Mouse (Mus musculus): ENCODE measurements around the gene Dpp4. TPM values are rescaled to one million over a fixed set of nuclear protein-coding genes. Genes with fewer than 3 reads are reported as not detected.

Dpp4 gene
- total RNA-seq, 2 experiments from 2014 or later: 9.8 to 13.8 TPM

DNA sequence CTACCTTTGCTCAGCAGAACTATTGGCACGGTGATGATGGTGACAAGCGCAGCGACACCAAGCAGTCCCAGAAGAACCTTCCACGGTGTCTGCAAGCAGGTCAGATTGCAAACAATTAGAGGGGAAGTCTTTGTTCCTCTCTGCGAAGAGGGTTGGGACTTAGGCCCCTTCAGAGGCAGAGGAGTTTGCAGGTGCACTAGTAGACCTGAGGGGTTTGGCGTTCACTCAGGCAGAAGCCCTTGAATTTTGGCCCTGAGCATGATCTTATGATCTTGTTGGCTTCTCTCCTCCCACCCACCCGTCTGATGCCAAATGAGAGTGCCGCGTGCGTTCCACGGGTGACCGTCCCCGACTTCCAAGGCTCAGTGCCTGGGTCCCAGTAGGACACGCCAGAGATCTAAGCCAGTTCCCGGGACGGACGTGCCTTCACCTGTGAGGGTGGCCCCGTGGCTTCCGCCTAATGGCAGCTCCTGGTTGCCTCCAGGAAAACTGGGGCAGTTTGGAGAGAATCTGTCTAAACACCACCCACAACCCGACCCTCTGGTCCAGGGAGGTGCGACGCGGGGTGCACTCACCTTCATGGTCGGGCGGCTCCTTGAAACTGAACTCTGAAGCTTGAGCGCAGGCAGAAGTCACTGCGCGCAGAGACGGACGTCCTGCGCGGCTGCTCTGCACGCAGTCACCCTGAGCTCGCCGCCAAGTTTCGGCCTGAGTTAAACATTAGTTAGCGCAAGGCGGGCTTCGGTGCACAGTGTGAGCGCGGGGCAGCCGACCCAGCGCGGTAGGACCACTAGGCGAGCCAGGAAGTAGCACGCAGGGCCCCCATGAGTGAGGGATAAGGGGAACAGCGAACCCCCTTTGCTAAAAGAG, 585 bp downstream of the Dpp4 start:
- peak; percentile 68 for ATAC-seq (replicated peaks; ENCODE audit: poor library complexity)

DNA sequence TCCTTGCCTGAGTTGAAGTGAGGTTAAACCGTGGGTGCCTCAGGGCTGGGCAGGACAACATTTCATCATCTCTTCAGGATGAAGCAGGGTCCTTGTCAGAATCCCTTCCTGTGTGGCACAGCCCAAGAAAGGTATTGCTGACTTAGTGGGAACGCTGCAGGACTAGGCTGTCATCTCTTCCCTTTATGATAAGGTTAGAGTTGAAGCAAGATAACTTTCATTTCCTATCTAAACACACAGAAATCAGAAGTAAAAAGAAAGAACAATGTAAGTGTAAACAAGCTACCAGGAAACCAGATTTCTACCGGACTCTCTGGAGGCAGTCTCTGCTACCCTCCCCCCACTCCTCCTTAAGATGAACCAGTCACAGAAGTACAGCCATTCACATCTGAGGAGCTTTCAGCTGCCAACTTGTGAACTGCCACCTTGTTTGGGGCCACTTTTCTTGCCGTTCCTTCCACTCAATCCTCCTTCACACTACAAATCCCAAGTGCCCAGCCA, 3.3 kb downstream of the Dpp4 start:
- ATAC-seq (replicated peaks; ENCODE audit: poor library complexity): peak; percentile 6; the same call in 1 of the 2 replicates

DNA sequence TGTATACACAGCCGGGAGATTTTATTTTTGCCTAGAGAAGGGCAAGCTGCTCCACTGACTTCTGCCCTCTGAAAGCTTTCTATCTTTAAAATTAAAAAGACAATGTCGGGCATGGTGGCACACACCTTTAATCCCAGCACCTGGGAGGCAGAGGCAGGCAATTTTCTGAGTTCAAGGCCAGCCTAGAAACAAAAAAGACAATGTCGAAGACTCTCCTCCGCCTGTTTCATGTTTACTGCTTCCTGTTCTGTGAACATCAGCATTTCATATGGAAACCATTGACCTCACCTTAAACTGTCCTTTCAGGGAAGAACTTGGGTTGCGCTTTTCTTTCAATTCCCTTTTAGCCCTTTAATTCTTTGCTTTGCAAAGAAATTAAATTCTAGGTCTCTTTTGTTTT, 3.8 kb downstream of the Dpp4 start:
- no peak for ATAC-seq (replicated peaks; ENCODE audit: poor library complexity)

DNA sequence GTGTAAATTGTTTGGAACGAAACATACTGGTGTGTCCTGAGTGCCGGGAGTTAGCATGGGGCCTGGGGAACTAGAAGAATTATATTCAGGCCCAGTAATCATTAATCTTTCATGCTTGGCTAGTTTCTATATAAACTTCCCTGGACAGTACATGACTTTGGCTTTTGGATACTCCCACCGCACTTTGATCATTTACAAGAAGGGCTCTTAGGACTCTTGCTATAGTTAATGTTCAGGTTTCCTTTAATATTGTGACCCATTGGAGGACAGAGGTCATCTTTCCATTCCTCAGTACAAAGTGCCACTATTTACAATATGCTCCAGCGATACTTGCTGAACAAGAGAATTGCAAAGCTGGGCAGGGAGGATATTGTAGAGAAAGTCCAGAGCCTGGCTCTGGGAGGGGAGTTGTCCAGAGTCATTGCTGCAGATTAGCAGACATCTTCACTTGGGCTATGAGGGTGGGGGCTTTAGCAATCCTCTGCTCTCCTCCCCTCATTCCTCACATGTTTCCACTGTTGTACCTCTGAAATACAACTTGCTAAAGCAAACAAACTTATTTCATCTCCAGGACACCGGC, 8.4 kb downstream of the Dpp4 start:
- ATAC-seq (replicated peaks; ENCODE audit: poor library complexity): no peak

DNA sequence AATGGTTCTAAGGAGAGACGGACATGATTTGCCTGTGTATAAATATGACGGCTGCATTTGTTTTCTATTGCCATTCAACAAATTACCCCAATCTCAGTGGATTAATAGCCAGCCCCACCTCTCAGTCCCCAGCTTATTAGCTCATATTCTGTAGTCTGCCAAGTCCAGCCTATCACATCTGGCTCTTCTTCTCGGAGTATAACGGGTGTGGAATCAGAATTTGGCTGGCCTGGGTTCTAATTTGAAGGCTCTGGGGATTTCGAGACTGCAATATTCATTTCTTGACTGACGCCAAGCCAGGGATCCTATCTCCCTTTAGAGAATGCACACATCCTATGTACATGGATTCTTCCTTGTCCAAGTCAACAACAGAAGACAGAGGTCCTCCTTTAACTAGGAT, 11.0 kb downstream of the Dpp4 start:
- ATAC-seq (replicated peaks; ENCODE audit: poor library complexity): no peak

DNA sequence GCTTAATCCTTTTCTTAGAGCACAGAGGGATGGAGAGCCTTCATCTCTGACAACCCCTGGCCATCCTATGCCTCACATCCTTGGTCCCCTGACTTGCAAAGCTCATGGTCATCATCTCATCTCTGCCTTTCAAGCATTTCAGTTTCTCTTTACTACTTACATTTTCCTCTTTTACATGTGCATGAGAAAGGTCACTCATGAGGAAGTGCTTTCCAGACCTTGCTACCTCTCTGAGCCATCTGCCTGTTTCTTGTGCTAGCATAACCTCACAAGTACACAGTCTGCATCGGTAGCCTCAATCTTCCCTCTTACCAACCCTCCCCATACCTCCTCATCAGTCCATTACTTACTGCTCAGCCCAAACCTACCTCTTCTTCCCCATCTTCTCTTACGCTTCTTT, 12.2 kb downstream of the Dpp4 start:
- peak; percentile 37; the same call in 1 of the 2 replicates for ATAC-seq (replicated peaks; ENCODE audit: poor library complexity)

DNA sequence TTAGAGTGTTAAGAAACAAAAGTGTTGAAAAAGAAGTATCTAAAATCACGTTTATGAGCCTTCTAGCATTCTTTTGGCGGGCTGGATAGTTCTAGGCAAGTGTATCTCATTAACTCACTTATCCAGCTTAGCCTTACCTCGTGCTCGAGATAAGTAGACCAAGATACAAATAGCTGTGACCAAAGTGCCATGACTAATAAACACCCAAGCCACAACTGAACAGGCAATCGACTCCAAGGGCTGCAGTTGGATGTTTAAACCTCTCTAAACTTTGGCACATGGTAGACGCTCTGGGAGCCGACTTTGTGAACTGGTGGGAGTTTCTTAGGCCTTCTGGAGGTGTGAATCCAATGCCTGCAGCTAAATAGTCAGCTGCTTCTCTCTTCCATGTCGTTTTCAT, 12.7 kb downstream of the Dpp4 start:
- peak; percentile 36; the same call in 1 of the 2 replicates for ATAC-seq (replicated peaks; ENCODE audit: poor library complexity)

DNA sequence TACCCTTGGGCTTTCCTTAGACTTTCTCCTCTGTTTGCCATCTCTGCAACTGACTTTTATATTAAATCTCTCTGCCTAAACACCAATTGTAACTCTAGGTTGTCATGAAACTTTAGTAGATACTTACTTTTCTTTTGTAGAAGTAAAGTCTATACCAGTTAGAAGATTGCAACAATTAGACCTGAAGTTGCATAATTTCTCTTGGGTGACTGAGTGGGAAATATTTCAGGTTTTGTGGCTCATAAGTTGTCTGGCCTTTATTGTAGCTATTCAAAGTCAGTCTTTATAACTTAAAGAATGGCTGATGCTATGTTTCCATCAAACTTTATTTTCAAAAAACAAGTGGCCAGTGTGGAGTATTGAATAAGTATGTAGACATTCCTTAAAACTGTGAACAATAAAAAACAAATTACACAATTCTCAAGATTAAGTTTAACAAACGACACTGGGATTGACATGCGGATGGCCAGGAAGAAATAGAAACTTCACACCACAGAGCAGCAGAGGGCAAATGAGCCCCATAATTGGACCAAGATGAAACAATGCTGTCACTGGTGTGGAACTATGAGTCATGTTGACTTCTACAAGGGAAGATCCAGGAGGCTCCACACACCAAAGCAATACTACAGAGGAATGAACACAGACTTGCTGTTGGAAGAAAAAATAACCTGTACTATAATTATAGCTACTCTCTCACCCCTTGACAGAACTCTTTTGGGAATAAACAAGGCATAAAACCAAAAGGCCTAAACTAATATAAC, 13.7 kb downstream of the Dpp4 start:
- ATAC-seq (replicated peaks; ENCODE audit: poor library complexity): peak; percentile 58

DNA sequence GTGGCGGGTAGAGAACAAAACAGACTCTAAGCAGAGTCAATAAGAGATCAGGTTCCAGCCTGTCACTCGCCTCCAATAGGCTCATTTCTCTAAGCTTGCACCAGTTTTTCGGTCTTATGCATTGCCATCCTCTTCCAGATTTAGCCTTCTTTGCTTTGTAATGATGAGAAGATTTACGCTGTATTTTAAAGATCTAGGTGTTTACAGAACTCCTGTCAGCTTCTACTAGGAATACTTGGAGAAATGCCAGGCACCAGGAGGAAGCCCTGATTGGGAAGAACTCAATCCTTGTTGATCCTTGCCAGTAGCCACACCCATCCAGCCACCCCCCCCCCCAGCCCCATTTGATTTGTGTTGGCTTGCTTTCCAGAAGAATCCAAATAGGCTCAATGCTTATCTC, 14.4 kb downstream of the Dpp4 start:
- ATAC-seq (replicated peaks; ENCODE audit: poor library complexity): no peak

DNA sequence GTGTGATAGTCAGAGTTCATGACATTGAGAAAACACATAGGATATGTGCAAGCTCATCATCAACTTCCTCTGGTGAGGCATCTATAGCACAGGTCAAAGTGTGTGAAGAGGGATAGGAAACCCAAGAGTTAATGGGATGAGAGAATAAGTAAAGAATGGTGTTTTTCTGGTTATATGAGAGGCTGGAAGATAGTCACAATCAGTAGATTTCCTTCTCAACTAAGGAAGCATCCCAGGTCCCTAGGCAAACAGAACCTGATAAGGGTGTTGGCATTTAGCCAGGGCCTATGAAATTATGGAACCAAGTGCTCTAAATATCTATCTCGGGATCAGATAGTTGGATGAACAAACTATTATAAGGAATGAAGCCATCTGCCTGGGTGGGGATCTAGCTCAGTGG, 15.2 kb downstream of the Dpp4 start:
- no peak for ATAC-seq (replicated peaks; ENCODE audit: poor library complexity)

DNA sequence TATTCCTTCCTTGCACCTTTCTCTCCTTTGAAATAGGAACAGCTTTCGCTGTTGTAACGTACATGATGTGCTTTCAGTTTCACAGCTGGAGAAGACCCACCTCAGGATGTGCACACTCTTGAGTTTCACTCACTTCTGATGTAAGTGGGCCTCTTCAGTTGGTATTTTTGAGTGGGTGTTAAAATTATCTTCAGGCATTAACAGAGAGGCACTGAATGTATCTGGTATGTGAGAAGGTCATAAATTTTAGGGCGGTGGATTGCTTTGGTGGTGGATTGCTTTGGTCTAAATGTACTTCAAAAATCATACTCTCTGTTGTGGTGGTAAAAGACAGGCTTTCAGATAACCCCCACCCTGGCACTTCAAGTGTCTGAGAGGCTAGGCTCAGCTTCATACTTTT, 17.2 kb downstream of the Dpp4 start:
- no peak for ATAC-seq (replicated peaks; ENCODE audit: poor library complexity)

DNA sequence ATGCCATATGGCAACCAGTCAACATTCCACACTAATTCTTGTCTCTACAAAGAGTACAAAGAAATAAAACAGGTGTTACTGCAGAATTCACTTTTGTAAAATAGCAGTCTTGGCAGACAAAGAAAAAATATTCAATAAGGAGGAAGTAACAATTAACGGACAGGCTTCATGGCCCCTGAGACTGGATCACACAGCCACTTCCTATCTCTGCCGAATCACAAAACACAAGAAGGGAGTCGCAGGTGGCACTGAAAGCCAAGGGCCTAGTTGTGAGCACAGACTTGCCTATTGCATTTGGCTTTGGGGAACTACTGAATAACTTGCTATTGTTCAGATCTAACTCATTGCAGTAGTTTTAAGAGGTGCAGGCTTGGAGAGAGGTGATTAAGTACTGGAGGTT, 19.9 kb downstream of the Dpp4 start:
- ATAC-seq (replicated peaks; ENCODE audit: poor library complexity): peak; percentile 44

DNA sequence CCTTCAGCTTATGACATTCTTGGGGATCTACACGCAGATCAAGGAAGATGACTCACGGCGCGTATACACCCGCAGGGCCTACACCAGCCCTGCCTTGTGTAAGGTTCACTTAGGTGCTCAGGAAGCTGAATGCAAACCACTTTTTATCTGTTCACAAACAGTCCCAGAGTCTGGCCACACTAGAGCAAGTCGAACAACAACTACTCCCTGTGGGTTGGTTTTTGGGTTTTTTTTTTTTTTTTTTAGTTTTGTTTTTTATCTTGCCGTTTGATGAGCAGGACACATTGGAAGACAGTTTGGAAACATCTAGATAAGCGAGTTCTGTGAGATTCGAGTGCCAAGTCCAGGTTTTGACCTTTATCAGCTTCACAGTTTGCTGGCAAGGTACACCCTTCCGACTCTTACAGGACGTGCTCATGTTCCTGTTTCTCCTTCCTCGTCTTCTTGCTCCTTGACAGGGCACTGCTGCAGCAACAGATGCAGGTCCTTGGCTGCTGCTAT, 21.0 kb downstream of the Dpp4 start:
- peak; percentile 83 for ATAC-seq (replicated peaks; ENCODE audit: poor library complexity)

DNA sequence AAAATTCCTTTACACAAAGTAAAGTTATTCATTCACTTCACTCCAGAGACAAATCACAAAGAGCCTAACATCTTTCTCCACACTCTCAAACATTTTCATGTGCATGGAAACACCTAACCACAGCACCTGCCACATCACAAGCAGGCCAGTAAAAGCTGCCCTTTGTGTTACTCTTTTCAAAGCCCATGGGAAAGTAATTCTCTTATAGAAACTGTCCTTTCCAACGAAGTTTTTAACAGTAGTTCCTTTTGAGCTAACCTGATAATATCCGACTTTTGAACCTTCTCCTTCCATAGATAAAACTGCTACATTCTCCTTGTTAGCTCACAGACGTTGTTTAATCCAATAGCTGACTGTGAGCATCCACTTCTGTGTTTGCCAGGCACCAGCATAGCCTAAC, 21.7 kb downstream of the Dpp4 start:
- no peak for ATAC-seq (replicated peaks; ENCODE audit: poor library complexity)

DNA sequence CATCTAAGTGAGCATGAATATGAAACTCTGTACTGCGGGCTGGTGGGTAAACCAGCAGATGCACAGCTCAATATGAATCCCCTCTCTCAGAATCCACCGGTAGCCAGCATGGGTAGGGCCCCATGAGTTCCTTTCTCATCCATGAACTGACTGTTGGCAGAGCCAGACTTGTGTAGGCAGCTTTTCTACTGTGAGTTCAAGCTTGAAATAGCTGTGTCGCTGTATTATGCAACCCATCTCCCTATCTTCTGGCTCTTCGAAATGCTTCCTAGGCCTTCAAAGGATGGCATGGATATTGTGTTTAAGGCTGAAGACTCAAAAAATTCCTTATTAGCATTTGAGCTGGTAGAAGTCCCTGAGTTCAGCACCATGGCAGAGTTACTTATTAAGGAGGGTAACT, 23.2 kb downstream of the Dpp4 start:
- no peak for ATAC-seq (replicated peaks; ENCODE audit: poor library complexity)

DNA sequence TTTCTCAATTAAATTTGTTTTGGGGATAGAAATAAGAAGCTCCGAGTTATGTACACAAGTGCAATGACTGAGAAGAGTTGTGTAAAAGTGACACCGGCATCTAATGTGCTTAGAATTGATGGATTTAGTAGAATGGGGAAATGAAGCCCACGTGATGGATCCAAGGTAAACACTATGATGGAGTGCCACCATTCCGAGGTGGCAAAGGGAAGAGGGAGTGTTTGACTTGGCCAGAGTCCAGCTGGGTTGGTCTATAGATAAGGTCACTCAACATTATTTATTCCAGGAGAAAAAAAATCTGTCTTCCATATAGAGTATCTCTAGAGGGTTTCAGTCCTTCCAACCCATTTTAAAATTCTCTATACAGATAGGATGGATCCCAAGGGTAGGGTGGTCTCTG, 28.8 kb downstream of the Dpp4 start:
- ATAC-seq (replicated peaks; ENCODE audit: poor library complexity): no peak

DNA sequence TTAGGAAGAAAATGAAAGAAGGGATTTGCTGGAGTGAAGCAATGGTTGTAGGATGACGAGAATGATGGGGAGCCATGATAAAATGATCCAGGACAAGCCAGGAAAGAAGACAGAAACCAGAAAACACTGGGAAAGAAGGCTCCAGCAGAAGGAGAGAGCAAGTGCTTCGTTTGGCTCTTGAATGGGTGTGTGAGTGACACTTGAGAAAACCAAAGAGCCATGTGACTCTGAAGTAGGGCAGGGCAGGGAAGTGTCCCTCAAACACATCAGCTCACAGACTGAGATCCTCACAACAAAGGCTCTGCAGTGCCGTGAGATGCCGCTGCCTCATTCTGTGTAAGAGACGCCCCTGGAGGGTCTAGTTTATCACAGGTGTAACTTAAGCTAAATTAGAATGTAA, 29.6 kb downstream of the Dpp4 start:
- no peak for ATAC-seq (replicated peaks; ENCODE audit: poor library complexity)

DNA sequence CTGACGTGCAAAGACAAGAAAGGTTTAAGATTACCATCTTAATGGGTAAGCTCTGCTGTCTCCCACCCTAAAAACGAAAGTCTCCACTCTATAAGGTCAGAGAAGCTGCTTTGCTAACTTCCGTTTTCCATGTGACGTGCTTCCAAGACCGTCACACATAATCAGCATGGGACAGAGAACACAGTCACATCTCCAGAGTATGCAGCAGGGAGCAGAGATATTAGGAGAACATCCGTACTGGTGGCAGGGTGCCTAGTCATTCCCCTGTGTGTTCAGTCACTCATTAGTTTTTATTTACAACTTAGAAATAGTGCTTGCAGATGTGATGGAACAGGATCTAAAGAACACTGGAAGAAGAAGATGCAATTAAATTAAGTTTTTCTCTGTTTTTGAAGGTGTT, 30.3 kb downstream of the Dpp4 start:
- ATAC-seq (replicated peaks; ENCODE audit: poor library complexity): no peak

DNA sequence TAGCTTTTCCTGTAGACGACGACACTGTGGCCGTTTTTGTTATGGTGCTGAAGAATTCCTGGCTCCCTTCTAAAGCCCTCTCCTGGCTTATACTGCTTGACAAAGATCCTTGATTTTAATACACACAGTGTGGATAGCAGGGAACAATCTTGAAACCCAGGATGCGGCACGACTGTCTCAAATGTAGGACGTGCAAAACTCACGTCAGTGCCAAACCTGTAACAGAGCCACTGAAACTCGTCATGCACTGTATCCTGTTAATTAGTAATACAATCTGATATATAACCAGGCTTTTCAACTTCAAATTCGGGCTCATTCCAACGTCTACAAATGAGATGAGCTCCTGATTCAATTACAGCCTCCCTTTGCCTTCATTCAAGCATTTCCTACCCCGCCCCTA, 38.3 kb downstream of the Dpp4 start:
- no peak for ATAC-seq (replicated peaks; ENCODE audit: poor library complexity)

DNA sequence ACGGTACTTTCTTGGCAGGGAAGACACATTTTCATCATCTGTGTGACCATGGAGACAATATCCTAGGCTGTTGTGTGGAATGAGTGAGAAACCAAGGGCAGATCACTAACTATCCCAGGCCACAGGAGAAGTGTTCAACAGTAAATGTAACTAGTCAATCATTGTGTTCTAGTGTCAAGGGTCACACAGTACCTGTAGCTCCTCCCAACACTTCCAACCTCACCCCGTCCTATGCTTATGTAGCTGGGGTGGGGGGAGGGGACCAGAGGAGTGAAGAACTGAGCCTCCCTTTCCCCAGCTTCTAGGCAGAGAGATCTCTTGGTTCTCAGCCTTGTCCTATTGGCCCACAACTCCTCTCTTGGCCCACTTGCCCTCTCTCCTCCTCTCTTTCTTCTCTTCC, 42.0 kb downstream of the Dpp4 start:
- no peak for ATAC-seq (replicated peaks; ENCODE audit: poor library complexity)

DNA sequence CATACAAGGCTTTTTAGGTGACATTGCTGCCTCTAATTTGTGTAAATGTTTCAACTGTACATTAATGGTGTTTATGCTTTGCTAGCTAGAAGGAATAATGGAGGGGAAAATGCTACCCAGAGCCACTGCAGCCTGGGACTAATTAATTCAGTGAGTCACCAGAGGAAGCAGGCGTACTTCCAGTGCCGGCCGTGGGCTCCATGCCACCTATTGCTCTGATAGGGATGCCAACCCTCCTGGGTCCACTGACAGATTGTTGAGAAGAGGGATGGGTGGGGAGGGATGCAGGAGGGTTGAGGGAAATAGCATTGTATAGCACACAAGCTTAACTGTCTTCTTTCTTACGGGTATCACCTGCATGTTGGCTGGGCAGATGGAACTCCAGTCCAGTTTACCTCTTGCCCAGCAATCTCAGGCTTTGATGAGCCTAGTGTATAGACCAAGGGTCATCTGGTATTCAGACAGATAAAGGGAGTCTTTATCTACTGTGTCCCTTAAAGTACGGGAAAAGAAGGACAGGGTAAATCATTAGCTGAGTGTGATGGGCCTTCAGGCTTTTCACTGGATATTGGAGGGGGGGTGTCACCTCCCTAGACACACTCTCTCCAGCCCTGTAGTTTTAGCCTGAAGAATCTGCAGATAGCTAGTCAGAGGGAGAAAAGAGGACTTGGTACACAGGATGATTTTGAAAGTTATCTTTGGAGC, 43.5 kb downstream of the Dpp4 start:
- ATAC-seq (replicated peaks; ENCODE audit: poor library complexity): no peak
